Mouse (Mus musculus) cerebral cortex, adult 2 months (tissue): ENCODE measurements around the gene Tgif1.

Experiments used
- WGBS: fragments of 180-500 bp; shearing (Covaris S2); methylation state at CpG from one replicate; pipeline ENCODE4 v1.1.7; 2018; 5-methylcytosine and 5-hydroxymethylcytosine counted together

The Tgif1 gene

DNA sequence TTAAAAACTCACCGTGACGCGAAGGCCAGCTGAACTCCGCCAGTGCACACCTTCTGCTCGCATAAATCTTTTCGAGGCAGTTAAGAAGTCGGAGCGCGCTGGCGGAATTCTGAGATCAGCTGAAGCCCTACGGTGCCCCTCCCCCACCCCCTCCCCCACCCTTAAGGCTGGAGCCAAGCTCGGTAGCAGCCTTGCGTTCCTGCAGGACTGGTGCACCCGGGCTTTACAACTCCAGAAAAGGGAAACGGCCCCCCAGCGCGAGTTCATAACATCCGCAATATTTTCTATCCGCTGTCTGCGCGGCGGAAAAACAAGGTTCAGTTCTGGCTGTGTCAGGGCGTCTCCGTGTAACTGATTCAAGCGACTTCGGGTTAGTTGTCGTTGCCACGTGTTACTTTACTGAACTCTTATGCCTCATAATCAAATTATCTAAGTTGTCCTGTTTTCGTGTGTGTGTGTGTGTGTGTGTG lies at the start of gene Tgif1:
Gene Tgif1 (minus strand): TSS at position 111 of the 470 bp plus-strand sequence.
- WGBS = 13% methylated on average over 29 of the region's 29 CpGs

DNA sequence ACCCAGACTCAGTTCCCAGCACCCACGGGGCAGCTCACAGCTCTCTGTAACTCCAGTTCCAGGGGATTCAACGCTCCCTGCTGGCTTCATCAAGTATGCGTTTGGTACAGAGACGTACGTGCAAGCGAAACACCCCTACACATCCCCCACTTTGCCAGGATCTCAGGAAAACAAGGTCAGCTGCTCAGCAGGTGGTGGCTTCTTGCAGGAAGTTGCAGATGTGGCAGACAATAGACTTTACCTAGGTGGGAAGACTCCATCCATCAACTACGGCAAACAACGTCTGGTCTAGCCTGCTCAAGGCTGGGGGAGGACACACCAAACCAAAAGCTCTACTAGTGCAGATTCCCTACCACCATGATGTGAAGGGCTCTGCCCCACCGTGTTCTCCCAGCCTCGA lies 47.3 kb upstream of the Tgif1 start:
- 81% methylated on average over 10 of the region's 10 CpGs for WGBS

- WGBS = 92% methylated on average over 6 of the region's 6 CpGs
Observed at GRCm38 (mm10) chr17:70899642-70900041, 46.3 kb upstream of the Tgif1 start.

GRCm38 (mm10) chr17:70894867-70895266 lies 41.5 kb upstream of the Tgif1 start:
- WGBS = 77% methylated on average over 9 of the region's 9 CpGs

DNA sequence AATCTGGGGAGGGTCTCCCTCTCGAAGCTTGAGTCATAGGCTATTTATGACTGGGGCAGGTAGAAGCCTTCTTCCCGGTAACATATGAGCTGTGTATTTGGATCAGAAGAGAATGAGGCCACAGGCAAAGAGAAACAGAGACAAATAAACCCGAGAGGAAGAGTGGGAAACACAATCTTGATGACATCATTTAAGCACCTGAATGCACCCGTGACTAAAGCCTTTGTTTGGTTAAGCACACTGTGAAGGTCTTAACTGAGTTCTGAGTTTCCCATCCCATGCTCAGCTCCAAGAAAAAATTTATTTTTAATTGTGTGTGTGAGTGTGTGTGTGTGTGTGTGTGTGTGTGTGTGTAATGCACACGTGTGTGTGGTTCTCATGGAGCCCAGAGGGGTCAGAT lies 39.8 kb upstream of the Tgif1 start:
- 70% methylated on average over 5 of the region's 5 CpGs for WGBS

DNA sequence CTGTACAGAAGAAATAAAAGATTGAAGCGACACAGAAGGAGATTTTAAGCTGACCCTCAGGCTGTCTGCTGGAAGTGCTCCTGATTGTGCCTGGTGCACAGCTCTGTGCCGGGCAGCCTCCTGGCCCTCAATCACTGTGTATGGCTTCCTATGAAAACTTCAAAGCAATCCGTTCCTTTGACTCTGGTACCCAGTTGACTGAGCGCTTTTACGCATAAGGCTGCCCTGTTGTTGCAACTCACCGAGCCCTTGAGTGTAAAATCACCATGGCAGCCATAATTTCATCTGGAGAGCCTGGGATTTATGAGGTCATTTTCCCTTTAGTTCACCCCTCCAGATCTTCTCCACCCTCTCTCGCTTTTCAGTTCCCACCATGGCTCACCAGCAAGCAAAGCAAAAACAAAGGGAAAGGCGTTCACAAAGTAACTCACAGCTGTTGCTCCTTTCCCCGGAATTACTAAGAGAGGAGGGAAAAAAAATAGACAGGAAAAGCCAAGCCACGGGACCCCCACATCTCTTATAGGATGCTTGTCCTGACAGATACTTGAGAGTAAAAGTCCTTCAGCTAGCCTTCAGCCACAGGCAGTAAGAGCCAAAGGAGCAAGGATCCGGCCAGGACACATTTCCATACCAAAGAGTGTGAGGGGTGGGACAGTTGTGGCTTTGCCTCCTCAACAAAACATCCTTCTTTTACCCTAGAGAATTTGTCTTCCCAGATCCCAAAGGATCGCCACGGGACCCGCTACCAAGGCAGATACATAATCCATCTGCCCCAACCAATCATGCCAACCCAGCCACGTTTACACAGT lies 39.1 kb upstream of the Tgif1 start:
- 55% methylated on average over 15 of the region's 15 CpGs for WGBS

GRCm38 (mm10) chr17:70890571-70890970 lies 37.2 kb upstream of the Tgif1 start:
- WGBS = 90% methylated on average over 8 of the region's 8 CpGs

DNA sequence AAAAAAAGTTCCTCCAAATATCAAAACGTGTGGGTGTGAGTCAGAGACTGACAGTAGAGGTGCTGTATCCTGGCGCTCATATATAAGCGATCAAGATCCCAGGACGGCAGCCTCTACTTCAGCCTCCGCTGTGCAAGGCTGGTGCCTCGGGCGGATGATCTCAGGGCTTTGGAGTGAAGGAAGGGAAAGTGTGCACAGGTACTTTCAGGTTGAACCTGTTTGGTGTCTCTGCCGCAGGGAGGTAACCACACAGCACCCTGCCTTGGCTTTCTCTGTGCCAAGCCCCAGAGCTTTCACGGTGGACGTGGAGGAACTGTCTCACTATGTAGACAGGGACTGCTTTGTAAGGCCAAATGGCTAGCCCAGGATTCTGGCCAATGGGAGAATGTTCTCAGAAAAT lies 35.3 kb upstream of the Tgif1 start:
- WGBS = 87% methylated on average over 10 of the region's 10 CpGs

GRCm38 (mm10) chr17:70887848-70888247 lies 34.5 kb upstream of the Tgif1 start:
- WGBS = 92% methylated on average over 9 of the region's 9 CpGs

DNA sequence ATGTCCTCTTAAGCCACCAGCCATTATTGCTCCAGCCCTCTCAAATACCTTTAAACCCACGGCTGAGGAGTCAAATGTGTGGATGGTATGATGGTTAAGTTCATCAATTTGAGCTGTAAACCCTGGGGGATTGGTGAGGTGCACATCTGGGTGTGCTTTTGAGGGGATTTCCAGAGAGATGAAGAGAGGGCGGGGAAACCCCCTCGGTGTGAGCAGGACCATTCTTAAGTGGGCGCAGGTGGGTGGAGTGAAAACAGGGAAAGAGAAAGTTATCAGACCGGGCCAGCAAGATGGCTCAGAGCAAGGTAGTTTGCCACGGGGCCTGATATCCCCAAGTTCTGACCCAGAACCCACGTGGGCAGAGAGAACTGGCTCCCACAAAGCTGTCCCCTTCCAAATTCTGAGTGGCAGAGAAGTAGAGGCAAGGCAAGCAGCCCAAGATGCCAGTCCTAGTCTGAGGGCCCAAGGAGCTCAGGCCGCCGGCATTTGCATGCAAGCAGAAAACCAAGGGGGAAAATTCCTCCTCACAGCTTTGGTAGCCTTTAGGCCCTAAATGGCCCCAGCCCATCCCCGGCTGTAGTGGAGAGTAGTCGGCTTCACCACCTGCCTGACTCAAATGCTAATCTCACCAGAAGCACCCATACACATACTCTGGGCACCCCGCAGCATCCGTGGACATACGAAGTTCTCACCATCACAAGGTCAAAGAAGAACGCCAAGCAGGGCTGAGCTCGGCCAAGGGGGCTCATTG lies 33.5 kb upstream of the Tgif1 start:
- 92% methylated on average over 16 of the region's 16 CpGs for WGBS

DNA sequence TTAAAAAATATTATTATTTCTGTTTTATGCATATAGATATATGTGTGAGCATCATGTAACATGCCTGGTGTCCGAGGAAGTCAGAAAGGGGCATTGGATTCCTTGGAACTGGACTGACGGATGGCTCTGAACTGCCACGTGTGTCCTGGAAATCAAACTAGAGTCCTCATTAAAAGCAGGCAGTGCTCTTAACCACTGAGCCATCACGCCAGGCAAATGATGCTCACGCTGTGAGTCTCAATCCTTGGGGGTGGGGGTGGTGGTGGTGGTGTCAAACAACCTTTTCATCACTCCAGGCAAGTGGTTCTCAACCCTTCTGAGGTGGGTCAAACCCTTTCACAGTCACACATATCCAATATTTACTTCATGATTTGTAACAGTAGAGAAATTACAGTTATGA lies 32.5 kb upstream of the Tgif1 start:
- 92% methylated on average over 5 of the region's 5 CpGs for WGBS

DNA sequence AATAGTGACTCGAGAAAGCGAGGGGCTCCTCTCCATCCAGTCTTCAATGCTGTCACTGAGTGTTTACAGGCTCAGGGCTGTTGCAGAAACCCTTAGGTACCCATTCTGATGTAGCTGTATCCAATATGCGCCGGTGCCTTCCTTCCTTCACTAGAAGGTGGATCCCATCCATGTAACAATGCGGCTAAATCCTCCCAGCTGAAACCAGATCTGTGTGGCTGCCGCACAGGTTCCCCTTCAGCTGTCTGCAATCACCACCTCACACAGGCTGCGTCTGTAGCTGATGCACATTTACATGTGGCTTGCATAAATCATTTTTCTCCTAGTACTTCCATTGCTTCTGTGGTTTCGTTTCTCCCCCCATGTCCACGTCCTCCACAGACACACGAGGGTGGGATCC lies 28.6 kb upstream of the Tgif1 start:
- WGBS = 79% methylated on average over 10 of the region's 10 CpGs

- 49% methylated on average over 7 of the region's 7 CpGs for WGBS
Observed at GRCm38 (mm10) chr17:70881194-70881593, 27.8 kb upstream of the Tgif1 start.

DNA sequence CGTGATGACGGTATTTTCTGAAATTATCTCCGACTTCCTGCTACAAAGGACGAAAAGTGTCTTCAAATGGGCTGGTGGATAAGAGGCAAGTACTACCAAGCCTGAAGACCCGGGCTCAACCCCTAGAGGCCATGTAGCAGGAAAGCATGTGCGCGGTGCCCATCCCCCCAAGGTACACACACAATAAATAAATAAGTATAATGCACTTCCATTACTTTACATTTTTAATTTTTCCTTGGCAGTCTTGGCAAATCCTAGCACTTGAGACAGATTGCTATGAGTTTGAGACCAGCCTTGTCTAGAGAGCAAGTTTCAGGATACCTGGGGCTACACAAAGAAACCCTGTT lies 20.4 kb upstream of the Tgif1 start:
- WGBS = 23% methylated on average over 7 of the region's 7 CpGs

DNA sequence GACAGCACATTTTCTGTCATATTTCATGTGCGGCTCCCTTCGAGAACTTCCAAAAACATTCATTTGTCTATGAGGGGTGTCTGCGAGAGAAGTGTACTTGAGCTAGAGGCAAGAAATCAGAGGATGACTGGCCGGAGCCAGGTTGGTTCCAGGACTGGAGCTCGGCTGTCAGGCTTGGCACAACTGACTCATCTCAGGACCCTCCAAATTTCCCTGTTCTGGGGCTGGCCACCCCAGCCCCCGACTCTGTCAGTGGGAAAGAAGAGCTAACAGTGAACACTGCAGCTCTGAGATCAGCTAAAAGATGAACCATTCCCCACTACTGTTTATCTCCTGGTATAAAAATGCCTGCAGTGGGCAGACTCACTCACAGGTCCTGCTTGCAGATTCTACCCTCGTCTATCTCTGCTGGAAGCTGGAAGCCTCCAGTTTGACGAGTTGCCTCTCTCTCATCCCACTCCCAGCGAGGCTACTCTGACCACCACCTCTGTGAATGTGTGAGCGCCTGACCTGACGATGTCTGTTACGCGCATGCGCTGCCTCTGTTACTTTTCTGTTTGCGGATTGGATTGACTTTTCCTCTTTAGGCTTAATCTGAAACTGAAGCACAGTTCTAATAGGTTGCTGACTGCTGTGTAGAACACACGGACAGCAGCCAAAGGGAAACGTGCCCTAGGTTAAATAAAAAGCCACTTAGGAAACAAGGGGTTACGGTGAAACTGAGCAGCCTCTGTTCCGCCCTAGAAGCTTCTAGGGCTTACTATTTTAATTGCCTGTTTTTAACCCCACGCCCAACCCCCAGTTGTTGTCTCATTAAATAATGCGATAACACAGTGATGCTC lies 19.8 kb upstream of the Tgif1 start:
- 18% methylated on average over 21 of the region's 21 CpGs for WGBS

DNA sequence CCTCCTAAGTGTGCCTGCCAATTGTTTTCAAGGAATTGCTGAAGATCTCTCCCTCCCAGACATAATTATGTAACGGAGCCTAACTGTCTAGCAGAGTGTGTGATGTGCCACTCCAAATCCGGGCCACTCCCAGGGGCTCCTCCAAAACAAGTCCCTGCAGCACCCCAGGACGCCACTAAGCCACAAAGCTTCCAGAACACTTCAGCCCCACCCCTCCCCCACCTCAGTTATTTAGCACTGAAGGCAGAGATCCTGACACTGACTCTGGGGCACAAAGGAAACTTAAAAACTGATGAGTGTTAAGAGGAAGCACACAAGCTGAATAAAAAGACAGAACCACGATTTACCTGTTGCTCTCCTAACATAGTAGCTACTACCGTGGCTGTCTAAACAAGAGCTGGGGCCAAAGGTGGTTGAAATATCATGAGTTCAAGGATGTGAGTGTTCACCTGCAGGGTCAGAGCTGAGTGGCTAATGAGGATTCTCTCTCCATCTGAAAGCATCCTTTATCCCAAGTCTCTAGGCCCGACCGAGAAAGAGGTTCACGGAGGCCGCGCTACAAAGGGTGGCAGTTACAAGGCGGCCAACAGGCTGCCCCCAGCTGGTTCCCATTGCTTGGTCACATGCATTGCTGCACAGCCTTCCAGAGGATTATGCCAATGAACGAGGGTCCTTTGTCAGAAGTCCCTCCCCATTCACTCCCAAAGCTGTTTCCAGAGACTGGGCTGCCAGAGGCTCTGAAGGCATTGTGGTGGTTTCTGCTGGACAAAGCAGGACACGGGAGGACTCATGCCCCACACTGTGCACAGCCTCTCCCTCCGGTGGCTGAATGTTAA lies 19.0 kb upstream of the Tgif1 start:
- WGBS = 44% methylated on average over 14 of the region's 14 CpGs

DNA sequence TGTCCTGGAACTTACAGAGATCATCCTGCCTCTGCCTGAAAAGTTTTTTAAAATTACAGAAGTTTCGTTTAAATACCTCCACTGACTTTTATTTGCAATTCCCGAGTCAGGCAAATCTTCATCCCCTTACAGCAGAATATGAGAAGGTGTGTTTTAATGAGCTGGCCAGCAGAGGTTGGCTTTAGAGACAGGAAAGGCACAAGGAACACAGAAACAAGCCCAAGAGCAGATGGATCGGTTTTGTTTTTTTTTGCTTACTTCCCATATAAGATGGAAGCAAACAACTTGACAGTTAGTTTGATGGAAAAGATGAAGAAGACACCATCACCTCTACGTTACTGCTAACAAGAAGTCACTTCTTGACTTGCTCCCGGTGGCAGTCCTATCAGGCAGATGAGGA lies 18.3 kb upstream of the Tgif1 start:
- WGBS = 76% methylated on average over 5 of the region's 5 CpGs

DNA sequence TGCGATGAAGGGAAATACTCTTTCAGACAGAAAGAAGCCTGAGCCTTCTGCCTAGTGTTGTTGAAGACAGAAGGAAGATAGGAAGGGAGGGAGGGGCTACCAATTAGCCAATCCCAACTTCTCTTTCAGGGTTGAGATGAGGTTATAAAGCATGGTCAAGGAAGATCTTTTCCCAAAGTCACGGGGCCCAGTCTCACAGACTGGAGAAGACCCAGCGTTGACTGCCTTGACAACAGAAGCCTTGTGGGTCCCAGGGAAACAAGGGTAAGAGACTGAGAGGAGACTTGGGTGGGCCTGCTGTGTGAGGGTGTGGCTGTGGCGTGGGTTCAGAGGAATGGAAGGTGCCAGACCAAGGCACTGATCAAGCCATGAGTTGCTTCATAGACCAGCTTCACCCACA lies 17.2 kb upstream of the Tgif1 start:
- 95% methylated on average over 4 of the region's 4 CpGs for WGBS

- 93% methylated on average over 5 of the region's 5 CpGs for WGBS
Observed at GRCm38 (mm10) chr17:70868577-70869229, 15.4 kb upstream of the Tgif1 start.

DNA sequence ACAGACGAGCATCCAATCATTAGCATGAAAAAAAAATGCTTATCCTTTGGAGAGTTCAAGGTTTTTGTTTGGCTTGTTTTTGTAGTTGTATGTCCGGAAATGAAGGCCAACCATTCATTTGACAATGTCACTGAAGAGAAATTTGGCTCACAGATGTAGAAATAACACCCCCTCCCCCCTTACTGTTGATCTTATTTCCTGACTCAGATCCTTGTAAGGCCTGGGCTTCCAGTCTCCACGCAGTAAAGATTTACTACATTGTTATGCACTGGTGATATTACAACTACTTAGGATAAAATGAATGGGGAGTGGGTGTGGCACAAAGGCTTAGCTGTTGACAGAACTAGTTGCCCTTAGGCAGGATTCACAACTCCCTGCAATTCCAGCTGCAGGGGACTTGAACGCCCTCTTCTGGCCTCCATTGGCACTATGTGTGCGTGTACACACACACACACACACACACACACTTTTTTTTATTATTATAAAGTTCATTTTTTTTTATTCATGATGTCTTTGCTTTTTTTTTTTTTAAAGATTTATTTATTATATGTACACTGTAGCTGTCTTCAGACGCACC lies 13.3 kb upstream of the Tgif1 start:
- WGBS = 87% methylated on average over 6 of the region's 6 CpGs
